Mouse (Mus musculus) ES-CJ7 (cell line): ENCODE measurements at regions not wholly inside any gene's neighbourhood (a gene's known extent, or its start where the extent isn't known, plus 50 kb on each side); places are given as distances from the start of the nearest gene placed in this dataset.
"Not testable (repeated sequence)": the region's sequence is repeated elsewhere in the genome, so short reads cannot be mapped to it uniquely, and the experiment has no call there.

Experiments used
- DNase-seq: peaks from one replicate; pipeline ENCODE4 v3.0.0; 2011; ENCODE audit warnings: low read depth, low spot score

DNA sequence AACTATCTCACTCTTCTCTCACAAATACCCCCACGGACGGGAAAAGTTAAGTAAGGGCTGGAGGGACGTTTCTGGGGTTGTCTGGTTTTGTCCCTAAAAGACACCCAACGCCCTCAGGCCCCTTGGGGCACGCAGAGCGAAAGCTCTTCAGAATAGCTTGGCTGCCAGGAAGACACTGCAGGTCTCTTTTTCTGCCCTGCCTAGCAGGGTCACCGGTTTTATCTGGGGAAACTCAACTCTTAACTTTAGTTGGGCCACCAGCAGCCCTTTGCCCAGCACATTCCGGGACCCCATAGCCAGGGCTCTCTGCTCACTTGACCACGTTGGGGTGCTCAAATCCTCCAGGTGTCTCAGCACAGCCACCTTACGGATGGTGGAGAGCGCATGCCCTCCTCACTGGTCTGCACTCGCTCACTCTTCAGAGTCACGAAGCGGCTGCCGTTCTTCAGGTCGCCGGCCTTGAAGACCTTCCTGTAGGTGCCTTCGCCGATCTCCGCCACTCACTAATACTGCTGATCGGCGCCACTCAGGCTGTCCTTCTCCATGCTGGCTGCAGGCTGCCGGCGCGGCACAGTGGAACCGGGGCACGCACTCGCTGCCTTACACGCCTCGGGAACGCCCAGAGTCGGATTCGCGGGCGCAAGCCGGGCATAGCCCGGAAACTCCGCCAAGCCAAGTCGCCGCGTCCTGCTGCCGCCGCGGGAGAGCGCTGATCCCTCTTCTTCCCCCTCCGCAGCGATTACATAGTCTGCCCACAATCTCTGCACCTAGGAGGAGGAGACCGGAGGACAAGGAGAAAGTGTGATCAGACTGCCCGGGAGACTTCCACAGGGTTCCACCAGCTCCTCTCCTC is 83.0 kb downstream of the Ulbp1 start:
- DNase-seq, result peak; percentile 46

DNA sequence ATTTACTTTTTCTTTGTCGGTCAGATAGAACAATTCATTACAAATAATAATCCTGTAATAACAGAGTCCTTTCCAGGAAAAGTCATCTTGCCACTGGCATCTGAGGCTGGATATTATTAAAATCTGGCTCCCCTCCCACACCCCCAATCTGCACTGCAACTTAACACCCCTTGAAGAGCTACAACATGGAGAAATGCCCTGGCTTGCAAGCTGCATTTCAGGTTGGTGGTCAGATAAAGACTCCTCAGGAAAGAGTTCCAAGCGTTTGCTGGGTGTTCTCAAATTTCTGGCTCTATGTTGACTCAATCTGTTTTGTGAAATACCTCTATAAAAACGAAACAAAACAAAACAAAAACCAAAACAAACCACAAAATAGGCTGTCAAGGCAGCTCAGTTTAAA is 114.6 kb downstream of the Ulbp1 start:
- not testable (repeated sequence) for DNase-seq

DNA sequence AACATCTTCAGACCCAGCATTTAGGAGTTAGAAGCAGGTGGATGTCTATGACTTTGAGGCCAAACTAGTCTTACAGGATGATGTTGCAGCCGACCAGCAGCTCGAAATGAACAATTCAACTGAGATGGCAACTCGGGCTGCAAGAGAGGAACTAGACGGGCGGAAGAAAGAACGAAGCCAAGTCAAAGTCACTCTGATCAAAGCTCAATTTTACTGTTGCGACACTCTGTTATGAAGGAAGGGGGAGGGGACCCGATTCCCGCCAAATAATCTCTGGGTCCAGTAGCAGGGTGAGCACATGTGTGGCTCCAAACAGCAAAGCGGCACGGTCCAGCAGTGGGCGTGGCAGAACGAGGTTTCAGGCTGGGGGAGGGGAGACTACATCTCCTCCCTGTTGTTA is 129.1 kb downstream of the Ulbp1 start:
- not testable (repeated sequence) for DNase-seq

DNA sequence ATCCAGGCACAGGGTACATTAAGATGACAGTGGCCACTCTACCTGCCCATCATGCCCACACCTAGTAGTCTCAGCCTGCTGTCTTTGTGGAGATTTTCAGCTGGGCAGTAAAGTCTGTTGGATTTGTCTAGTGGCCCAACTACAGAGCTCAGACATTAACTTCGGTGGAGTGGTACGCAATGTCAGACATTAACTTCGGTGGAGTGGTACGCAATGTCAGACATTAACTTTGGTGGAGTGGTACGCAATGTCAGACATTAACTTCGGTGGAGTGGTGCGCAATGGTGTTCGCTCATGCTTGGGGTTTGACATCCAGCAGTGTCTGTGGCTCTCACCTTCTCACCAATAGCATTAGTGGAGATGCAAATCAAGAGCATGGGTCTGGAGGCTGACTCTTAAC is 129.7 kb downstream of the Ulbp1 start:
- DNase-seq, result not testable (repeated sequence)

DNA sequence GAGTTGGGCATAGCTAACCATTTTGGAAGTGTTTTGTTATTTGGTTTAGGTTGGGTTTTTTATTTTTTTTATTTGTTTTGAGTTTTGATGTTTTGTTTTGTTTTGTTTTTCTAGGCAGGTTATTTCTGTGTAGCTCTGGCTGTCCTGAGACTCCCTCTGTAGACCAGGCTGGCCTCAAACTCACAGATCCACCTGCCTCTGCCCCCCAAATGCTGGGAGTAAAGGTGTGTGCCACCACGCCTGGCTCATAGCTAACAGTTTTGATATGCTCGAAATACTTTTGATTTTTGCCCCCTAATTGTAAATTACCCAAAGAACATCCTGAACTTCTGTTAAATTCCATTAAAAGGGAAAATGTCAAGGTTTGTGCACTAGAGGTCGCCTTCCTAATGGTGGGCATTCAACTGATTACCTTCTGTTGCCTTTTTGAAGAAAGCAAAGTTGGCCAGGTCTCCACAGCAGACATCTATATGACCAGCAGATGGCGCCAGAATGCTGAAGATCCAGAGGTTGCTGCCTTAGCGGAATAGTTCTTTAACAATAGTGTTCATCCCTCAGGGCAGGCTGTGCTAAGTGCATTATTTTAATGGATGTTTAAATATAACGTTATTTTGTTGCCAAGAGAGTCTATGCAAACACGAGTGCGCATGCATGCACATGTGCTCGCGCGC is 121.2 kb upstream of the Cnksr3 start:
- DNase-seq, result peak; percentile 91

DNA sequence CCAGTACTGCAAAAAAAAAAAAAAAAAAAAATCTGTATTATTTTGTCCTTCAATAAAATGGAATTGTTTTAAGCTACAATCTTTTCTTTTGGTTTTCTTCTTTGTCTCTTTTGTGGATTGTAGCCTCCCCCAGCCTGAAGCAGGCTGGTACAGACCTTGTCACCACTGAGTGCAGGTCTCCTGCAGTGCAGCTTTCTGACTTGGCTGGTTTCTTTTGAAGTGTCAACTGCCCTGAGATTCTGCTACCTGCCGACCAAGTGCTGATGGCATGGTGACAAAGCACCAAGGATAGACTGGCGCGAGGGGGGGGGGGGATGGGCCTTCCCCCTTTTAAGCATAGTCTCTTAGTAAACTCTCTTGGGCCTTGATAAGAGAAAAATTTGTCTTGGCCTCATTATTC is 116.2 kb upstream of the Cnksr3 start:
- DNase-seq, result no peak

DNA sequence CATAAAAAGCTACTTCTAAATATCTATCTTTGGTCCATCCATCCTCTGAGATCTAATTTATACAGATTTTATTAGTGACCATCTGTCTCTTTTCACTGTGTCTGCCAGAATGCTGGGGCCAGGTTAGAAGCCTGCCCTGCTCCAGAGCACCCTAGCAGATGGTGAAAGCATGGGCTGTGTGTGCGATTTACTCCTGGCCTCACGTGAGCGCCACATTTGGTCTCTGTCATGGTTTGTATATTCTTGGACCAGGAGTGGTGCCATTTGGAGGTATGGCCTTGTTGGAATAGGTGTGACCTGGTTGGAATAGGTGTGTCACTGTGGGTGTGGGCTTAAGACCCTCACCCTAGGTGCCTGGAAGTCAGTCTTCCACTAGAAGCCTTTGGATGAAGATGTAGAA is 115.0 kb upstream of the Cnksr3 start:
- DNase-seq, result not testable (repeated sequence)

DNA sequence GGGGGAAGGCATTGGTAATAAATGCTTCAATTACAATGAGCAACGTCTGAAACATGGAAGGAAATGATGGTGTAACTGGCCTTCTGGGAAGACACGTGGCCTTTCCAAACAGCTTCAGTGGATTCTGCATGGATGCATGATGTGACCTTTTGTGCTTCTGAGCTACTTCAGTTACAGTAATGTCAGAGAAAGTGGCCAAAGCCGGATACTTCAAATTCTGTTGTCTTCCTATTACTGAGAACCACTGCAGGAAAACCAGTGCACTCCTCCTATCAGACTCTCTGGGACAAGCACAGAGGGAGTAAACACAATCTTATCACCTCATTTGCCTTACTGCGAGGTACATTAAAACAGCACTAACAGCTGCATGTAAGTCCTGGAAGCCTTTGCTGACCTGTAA is 113.0 kb upstream of the Cnksr3 start:
- no peak for DNase-seq

DNA sequence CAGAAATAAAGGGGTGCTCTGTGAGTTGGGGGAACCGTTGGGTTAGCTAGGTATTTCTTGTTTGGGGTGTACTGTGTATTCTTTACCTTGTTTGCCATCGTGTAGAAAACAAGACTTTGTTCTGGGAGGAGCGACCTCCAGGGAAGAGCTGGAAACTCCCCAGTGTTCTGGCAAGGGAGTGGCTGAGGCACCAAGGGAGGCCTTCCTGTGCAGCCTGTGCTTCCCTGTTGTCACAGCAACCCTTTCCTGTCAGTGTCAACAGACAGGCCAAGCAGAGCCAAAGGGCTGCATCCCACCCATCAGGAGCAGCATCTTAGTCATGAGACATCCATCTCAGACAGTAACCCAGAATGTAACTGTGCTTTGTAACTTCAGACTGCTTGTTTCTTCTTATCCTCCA is 111.2 kb upstream of the Cnksr3 start:
- peak; percentile 14 for DNase-seq

DNA sequence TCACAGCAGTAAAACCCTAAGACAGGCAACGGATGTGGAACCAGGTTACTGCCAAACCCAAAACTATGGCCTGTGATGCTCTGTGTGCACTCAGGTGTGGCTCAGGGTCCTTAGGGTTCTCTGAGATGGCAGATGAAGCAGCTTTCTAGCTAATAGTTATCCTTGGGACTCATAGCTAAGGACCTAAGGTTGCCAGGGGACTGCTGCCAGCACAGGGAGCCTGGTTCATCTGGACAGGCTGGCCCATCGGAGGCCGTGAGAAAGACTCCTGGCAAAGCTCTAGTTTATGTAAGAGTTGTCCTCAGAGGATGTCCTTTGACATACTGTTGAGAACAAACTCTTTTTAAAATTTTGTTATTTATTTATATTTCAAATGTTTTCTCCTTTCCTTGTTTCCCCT is 97.9 kb upstream of the Cnksr3 start:
- DNase-seq, result no peak

DNA sequence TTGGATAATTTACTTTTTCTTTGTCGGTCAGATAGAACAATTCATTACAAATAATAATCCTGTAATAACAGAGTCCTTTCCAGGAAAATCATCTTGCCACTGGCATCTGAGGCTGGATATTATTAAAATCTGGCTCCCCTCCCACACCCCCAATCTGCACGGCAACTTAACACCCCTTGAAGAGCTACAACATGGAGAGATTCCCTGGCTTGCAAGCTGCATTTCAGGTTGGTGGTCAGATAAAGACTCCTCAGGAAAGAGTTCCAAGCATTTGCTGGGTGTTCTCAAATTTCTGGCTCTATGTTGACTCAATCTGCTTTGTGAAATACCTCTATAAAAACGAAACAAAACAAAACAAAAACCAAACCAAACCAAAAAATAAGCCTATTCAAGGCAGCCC is 93.8 kb upstream of the Cnksr3 start:
- DNase-seq, result not testable (repeated sequence)

DNA sequence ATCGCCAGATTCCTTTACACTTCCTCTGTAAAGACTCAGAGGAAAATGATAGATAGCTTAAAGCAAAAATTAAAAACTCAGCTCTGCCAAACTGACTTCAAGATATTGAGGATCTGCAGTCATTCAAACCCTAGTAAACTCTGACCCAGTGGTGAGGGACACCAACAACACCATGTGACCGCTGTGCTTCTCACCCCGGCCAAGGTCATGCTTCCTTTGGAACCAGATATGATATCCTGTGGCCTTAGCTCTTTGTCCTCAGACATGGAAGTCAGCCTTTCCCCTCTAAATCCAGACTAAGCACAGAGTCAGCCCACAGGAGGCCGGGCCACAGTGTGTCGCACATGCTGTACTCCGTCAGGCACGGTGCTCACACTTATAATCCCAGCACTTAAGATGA is 86.3 kb upstream of the Cnksr3 start:
- DNase-seq, result no peak

DNA sequence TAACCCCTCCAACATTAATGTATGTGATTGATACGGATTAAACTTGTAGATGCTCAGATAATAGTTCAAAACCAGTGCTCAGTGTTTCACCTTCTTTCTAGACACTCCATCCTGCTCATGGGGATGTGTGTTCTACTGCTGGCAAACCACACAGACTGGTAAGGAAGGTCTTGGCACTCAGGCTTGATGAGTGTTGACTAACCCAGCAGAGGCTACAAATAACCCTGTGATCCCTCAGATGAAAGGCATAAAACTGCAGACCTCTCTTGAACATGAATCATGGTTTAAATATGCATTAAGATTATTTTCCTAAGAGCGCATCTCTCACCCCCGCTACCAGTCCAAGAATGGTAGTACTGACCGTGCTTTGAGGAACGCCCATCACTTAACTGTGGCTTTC is 83.9 kb upstream of the Cnksr3 start:
- no peak for DNase-seq

DNA sequence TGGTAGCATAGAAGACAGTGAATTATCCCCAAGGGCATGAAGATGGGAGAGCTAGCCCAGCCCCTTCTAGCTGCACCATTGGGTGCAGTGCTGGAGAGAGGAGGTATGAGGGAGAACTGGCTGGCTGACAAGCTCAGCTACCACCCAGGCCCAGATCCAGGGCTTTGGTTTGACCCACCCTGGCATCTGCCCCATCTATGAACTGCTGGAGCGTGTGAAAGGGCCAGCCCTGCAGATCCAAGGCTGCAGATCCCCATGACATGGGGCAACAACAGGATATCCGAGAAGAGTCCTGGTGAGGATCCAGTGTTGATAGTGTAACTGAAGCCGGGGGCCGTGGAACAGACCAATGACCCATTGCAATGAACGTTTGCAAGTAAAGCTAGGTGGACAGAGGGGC is 81.2 kb upstream of the Cnksr3 start:
- DNase-seq, result no peak

DNA sequence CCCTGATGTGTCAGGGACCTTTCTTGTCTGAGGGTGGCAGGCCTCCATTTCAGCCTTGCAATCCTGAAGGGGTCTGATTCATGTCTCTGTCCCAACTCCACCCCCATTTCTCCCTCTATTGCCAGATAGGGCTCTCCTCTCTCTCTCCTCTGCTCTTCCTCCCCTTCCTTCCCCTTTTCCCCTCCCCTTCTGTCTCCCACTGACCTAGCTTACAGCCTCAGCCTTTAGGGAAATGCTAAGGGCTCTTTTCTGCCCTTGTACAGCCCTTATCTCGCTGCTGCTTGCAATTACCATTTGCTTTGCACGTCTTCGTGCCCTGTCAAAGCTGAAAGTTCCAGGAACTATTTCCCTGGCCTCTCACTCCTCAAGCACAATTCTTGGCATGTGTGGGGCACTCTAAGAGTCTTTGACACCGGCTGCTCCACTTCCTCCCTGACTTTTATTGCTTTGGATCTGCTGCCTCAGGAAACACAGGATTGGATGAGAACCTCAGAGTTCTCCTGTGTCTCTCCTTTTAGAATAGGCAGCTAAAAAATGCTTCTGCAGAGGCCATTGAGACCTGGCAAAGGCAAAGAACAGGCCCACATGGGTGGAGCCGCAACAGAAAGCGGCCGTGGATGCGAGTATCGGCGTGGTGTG is 77.9 kb upstream of the Cnksr3 start:
- no peak for DNase-seq

DNA sequence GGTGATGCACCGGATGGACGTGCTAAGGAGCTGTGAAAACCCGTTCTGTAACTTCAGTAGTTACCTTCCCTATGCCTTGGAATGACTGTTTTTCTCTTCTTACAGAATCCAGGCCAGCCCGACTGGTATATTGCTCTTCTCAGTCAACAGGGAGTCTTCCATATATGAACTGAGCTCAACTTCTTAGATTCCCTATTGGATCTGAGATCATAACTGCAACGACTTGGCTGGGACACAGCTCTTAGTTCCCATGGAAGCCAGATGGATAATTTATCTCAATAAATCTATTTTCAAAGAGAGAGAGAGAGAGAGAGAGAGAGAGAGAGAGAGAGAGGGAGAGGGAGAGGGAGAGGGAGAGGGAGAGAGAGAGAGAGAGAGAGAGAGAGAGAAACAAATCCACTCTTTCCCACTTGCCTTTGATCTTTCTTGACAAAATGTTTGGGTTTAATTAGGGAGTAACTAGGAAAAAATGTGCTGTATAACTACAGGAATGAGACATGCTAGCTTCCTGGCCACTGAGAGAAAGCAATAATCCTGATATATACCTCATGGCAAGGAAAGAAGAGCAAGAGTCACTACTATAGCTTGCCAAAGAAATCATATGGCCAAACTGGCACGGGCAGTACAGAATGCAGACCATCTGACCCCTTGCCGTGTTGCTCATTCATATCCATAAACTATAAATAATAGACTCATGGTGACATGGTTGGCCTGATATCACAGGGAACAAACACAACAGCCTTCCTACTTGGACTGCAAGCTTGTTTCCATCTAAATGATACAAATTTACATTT is 73.3 kb upstream of the Cnksr3 start:
- DNase-seq, result no peak

DNA sequence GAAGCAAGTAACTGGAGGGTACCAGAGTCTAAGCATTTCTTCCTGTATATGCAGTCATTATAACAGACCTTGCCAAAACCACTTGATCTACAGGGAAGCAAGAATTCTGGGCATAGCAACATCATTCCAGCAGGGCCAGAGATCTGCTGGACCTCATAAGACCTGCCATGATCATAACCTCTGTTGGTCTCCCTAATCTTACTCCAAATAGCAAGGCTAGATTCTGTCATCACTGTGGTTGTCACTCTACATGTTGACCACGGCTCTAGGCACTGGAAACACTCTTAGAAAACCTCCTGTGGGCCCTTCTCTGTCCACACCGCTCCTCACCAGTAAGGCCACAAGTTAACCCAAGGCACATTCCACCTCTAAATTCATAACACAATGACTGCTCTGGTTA is 68.4 kb upstream of the Cnksr3 start:
- no peak for DNase-seq

DNA sequence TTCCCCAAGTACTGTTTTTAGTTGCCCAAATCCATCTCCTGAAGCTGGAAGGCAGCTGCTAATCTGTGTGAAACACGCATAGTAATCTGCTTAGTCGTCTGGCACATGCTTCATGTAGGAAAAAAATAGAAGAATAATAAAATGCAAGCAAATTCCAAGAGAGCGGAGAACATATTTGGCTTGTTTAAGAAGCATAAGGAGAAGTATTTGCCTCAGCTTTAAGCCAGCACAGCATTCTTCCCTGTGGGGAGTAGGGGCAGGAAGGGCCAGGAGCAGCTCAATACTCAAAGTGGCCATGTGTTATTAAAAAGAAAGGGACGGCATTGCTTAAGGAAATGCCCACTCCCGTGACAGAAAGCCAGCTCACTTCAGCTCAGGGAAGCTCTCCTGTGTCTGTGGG is 66.8 kb upstream of the Cnksr3 start:
- no peak for DNase-seq

DNA sequence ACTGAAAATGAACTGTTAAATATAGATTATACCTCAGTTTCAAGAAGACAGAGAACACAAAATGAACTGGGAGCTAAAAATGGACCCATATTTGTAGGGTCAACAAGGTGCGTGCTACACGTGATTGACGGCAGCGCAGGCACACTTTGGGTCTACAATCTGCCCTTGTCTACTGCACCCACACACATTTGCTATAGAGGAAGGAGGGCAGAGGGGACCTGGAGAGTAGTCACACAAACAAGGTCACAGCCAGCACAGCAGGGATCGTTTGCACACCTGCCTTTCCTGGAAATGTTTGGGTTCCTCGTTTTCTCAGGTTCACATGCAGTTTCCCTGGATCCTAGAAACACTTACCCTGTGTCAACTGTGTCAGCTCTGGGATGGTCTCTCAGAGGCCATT is 63.3 kb upstream of the Cnksr3 start:
- no peak for DNase-seq

DNA sequence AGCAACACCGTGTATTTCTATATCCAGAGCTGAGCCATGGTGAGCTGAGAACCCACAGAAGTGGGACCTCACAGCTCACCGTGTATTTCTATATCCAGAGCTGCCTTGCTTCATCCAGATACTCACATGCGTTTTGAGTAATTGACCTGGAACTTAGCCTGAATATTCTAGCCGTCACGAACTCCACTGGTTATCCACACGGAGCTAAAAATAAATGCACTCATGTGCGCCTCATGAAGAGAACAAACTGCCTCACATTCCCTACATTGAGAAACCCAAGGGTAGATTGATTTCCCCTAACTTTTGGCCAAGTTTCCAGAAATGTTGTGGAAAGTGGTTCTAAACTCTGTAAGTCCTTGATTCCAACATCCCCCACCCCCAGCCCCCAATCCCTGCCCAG is 62.4 kb upstream of the Cnksr3 start:
- no peak for DNase-seq

DNA sequence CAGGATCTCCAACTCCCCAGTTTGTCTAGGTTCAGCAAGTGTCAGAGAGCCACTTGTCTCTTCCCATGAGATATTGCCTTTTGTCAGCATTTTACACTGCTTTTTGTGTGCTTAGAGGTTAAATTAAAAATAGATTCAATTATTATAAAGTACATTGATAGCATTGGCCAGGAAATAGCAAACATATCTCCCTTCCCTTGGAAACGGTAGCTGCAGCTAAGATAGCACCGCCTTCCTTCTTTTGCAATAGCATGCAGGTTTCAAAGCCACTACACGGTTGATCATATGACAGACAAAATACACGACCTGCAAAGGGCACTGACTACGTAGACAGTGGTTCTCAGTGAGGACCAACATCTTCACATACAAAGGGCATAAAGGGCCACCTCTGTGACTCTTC is 59.1 kb upstream of the Cnksr3 start:
- no peak for DNase-seq
